Mouse (Mus musculus) limb, embryonic 10.5 days (tissue): ENCODE results near the gene Sept11. TPM values are rescaled to one million over a fixed set of nuclear protein-coding genes. Genes with fewer than 3 reads are reported as not detected.
A peak's percentile ranks its signal among the peaks of the same experiment; 100 is the strongest.

Source experiments
- DNase-seq: peaks from one replicate; pipeline ENCODE4 v3.0.0-alpha.2; 2017; ENCODE audit warnings: low spot score
- H3K27ac ChIP-seq: fragments of 300-500 bp; sonication (generic); 2 replicates; pipeline ENCODE4 v1.5.1; 2016; ENCODE audit warnings: mild to moderate bottlenecking
- H3K27me3 ChIP-seq: fragments of 300-500 bp; sonication (generic); 2 replicates; pipeline ENCODE4 v1.6.1; 2016; ENCODE audit warnings: low read depth, mild to moderate bottlenecking; ENCODE audit not compliant: poor library complexity, severe bottlenecking
- H3K36me3 ChIP-seq: fragments of 300-500 bp; sonication (generic); 2 replicates; pipeline ENCODE4 v1.6.1; 2016; ENCODE audit warnings: mild to moderate bottlenecking, moderate library complexity
- H3K4me1 ChIP-seq: fragments of 300-500 bp; sonication (generic); 2 replicates; pipeline ENCODE4 v1.6.1; 2016
- H3K4me3 ChIP-seq: fragments of 300-500 bp; sonication (generic); 2 replicates; pipeline ENCODE4 v1.5.1; 2016; ENCODE audit warnings: mild to moderate bottlenecking, moderate library complexity
- H3K9me3 ChIP-seq: fragments of 300-500 bp; sonication (generic); replicated peaks from 2 replicates; pipeline ENCODE4 v1.6.1; 2016; ENCODE audit warnings: mild to moderate bottlenecking
- WGBS: fragments of 180-500 bp; shearing (Covaris S2); methylation state at CpG from one replicate; pipeline ENCODE4 v1.1.7; 2016; 5-methylcytosine and 5-hydroxymethylcytosine counted together
- polyA plus RNA-seq: library from polyadenylated mRNA; unstranded; fragments of >200 nt; fragmentation: Nextera tagmentation; extraction: Ambion mirVana; gene quantifications from 2 replicates; pipeline ENCODE4 v1.2.1, GENCODE M21; 2016

Gene Sept11
- polyA plus RNA-seq, 1 experiment from 2014 or later = 340 TPM

DNA sequence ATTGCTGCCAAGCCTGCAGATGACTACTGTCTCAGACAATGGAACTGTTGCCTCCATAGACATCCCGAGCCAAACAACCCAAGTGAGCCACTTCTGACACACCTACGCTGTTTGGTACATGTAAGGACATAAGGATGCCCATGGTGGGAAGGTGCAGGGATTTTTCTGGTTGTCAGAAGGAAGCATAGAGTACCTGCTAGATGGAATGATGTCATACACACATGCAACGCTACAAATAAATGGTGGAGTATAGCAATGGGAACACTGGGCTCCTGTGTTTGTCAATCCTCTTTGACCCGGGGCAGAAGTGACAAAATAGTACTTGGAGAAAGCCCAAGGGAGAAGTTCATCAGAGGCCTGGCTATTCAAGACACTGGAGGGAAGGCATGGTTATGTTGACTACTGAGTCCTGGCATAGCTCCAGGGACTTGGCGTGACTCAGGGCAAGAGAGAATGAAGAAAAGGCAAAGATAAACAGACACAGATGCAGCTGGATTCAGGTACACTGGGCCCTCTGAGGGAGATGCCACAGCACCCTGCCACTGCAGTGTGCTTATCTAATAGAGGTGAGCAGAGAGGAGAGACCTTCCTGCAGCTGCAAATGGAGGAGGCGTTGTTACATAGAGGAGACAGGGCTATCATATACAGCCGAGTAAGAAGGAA is 15.4 kb upstream of the Sept11 start:
- no peak for DNase-seq
- Histone ChIP-seq H3K36me3 (no peaks in the 10 kb centered on the region), H3K4me3 (no peak overlapping the region), H3K4me1 (peaks cover 5% of the 10 kb centered on the region), H3K27ac (no peak overlapping the region), H3K27me3 (no peaks in the 10 kb centered on the region), H3K9me3 (no peaks in the 10 kb centered on the region)
- WGBS = 90% methylated on average over 7 of the region's 7 CpGs

DNA sequence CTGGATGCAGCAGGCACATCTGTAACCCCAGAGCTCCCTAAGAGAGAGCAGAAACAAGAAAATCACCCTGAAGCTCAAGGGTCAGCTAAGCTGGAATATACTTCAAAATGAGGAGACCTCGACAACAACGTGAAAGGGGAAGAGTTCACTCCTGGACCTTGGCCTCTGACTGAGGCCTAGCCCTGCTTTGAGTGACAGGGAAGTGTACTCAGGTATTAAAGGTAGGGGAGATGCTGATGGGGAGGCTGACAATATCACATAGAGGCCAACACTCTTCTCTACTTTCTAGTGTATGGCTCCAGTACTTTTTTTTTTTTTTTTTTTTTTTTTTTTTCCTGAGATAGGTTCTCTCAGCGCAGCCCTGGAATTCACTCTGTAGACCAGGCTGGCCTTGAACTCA is 13.6 kb upstream of the Sept11 start:
- Histone ChIP-seq H3K9me3 (no peaks in the 10 kb centered on the region), H3K27ac (no peak overlapping the region), H3K4me3 (no peak overlapping the region), H3K36me3 (no peaks in the 10 kb centered on the region), H3K4me1 (peaks cover 5% of the 10 kb centered on the region), H3K27me3 (no peaks in the 10 kb centered on the region)
- DNase-seq = no peak
- WGBS = 87% methylated on average over 3 of the region's 3 CpGs

DNA sequence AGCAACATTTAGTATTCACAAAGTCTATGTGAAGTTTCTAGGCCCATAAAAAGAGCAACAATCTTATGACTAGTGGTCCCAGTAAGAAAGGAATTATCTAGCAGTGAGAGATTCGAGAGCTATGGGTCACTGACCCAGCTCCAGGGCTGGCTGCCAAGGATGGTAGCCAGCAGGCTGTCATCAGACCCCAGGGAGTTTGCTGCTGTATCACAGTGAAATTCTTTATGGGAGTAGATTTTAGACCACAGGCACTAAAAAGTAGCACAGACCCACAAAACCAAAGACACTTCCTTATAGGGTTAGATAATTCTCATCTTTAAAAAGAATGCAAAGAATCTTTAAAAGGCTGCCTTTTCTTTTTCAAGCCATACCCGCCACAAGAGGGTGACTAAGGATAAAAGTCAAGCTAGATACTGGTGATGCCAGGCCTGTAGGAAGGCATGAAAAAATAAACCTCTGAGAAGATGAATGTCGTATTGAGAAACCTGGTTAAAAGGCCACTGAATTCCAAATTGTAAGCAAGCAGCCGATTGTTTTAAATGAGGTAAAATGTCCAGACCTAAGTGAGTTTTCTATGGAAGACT is 8.1 kb upstream of the Sept11 start:
- no peak for DNase-seq
- Histone ChIP-seq H3K4me1 (peaks cover 3% of the 10 kb centered on the region), H3K27me3 (no peaks in the 10 kb centered on the region), H3K9me3 (no peaks in the 10 kb centered on the region), H3K4me3 (no peak overlapping the region), H3K36me3 (no peaks in the 10 kb centered on the region), H3K27ac (no peak overlapping the region)
- WGBS = 77% methylated on average over 4 of the region's 4 CpGs

DNA sequence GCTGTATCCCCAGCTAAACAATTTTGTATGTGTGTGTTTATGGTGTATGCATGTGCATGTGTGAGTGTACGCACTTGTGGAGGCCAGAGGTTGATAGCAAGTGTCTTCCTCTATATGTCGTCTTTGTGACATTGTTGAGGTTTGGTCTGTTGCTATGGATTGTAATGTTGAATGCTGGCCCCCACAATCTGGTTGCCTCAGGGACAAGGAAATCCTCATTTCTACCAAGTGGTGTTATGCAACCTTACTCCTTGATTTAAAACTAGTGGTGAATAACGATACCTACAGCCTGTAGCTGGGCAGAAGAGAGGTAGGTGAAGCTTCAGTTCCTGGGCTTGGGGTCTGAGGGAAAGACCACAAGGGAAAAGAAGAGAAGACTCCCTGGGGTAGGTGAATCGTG is 7.3 kb upstream of the Sept11 start:
- Histone ChIP-seq H3K27me3 (no peaks in the 10 kb centered on the region), H3K9me3 (no peaks in the 10 kb centered on the region), H3K36me3 (no peaks in the 10 kb centered on the region), H3K4me3 (no peak overlapping the region), H3K4me1 (peaks cover under 1% of the 10 kb centered on the region; the same call in 1 of the 2 replicates), H3K27ac (no peak overlapping the region)
- 87% methylated on average over 4 of the region's 4 CpGs for WGBS
- no peak for DNase-seq

DNA sequence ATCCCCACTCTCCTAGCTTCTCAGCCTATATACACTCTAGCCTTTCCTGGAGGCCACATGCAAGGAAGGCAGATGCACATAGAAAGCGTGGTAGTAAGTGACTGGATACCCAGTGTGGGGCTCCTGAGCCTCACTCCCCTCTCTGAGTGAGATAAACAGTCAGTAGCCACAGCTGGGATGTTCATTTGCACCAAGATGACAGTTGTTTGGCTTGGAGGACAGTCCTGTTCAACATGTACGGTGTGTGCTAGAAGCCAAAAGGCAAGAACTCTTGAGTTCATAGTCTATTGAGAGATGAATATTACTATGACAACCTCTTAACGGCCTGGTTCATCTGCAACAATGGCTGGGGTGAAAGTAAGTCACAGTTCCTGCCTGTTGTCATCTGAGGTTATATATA is 2.0 kb upstream of the Sept11 start:
- Histone ChIP-seq H3K4me3 (peak overlapping the region; percentile 97; the same call in 1 of the 2 replicates), H3K27ac (no peak overlapping the region), H3K4me1 (peaks cover 37% of the 10 kb centered on the region), H3K36me3 (no peaks in the 10 kb centered on the region), H3K27me3 (no peaks in the 10 kb centered on the region), H3K9me3 (no peaks in the 10 kb centered on the region)
- DNase-seq = no peak
- 83% methylated on average over 3 of the region's 3 CpGs for WGBS

DNA sequence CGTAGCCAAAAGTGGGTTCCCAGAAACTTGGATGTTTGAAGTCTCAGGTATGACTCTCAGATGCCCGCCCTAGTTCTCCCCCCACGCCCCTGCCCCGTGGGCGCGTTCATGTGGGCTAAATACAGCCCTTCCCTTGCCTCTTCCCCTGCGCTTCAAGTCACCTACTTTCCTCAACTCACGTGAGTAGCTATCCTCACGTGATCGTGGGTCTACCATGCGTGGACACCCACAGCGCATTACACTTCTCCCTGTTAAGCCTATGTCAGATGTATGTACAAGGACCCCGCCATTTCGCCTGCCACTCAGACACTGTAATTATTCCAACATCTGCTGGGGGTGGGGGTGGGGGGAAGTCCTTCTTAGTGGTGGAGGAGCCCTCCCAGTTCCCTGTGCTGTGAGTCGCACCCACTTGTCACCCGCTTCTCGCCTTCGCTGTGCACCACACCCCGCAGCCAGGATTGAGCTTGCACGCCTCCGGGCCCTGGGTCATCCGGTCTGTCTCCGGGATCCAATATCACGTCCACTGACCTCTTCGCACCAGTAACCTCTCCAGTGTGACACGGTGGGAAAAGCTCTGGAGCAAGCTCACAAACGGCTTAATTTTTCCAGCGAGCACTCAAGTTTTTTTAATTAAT is 973 bp upstream of the Sept11 start:
- peak overlapping the region; percentile 99 for H3K27ac ChIP-seq
- peak overlapping the region; percentile 97 for H3K4me3 ChIP-seq
- DNase-seq = peak; percentile 65
- WGBS = 6% methylated on average over 28 of the region's 28 CpGs
- peaks cover 47% of the 10 kb centered on the region for H3K4me1 ChIP-seq
- H3K36me3 ChIP-seq = no peaks in the 10 kb centered on the region
- no peaks in the 10 kb centered on the region for H3K27me3 ChIP-seq
- no peaks in the 10 kb centered on the region for H3K9me3 ChIP-seq

DNA sequence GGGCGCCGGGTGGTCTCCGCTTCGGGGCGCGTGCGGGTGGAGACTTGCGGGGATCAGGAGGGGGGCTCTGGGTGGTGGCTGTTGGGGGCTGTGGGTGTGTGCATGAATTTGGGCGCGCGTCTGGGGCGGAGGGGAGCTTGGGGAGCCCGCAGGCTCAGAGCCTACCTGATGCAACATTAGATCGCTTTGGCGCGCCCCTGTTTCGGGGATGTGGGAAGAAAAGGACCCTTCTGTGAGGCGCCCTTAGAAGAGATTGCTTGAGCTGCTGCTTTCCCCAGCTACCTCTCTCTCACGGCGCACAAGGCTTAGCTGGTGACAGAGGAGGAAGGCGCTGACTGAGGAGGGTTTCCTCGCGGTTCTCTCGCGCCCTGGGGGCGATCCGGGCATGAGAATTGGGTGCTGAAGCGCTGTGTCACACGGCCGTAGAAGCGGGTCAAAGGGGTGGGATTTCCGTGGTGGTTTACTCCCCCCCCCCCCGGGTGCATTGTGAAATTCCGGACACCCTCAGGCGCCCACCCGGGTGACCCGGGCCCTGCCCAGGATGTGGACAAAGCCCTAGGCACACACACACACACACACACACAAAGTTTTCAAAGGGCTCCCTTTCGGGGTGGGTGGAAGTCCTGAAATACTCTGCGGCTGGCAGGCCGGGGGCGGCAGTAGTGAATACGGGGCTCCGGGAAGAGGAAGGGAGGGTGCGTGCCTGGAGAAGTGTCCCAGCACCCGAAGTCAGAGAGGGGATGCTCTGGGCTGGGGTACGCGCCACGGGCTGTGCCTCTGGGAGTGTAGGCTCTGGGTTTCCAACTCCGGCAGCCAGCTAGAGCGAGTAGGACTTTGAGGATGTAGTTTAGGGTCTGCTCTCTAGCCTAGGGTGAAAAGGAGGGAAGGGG is 646 bp downstream of the Sept11 start:
- Histone ChIP-seq H3K27me3 (no peaks in the 10 kb centered on the region), H3K4me3 (peak overlapping the region; percentile 97), H3K9me3 (no peaks in the 10 kb centered on the region), H3K36me3 (peaks cover 13% of the 10 kb centered on the region), H3K27ac (peak overlapping the region; percentile 99), H3K4me1 (peaks cover 63% of the 10 kb centered on the region)
- peak; percentile 72 for DNase-seq
- under 1% methylated on average over 50 of the region's 50 CpGs for WGBS

DNA sequence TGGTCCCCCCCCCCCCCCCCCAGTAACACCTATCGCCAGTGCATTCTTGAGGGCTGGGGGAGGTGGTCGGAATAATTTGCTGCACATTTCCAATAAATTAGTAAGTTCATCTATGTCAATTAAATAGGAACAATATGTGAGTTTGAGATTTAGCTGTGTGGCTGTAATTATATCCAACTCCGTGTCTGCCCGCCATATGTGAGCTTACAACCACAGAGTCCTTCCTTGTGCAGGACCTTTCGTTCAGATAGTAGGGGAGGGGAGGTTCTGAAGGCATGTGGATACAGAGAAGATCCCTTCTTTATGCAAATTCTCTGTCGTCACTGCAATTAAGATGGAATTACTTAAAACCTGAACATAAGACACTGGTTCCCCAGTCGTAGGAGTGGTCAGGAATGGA is 2.1 kb downstream of the Sept11 start:
- peak; percentile 53 for DNase-seq
- Histone ChIP-seq H3K4me3 (peak overlapping the region; percentile 97), H3K9me3 (no peaks in the 10 kb centered on the region), H3K27me3 (no peaks in the 10 kb centered on the region), H3K27ac (peak overlapping the region; percentile 99), H3K36me3 (peaks cover 26% of the 10 kb centered on the region), H3K4me1 (peaks cover 71% of the 10 kb centered on the region)
- 20% methylated on average over 7 of the region's 7 CpGs for WGBS

DNA sequence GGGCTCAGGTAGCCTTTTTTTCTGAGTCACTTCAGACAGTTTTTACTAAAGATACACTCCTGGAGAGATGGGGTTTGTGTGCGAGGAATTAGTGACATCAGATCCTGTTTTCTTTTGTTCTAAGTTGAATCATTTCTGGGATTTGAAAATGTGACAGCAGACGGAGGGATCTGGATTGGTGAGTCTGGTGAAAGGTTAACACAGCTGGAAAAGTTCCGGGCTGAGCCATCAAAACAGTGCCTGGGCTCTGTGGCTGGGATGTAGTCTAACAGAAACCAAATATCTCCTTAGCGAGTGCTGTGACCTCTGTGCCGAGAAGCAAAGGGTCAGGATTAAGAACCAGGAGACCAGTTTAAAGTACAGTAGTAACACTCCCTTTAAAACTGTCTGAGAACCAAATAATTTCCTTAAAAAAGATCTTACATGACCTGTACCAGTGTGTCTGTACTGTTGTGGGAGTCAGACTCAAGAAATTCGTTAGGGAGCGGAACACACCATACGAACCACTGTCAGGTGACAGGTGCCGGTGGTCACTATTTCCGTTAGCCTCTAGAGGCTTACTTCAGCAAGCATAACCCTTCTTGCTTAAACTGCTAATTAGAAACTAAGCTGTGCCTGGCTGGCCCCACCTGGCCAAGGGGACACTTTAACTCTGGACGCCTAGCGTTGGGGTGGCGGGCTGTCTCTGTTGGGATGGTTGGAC is 4.1 kb downstream of the Sept11 start:
- Histone ChIP-seq H3K4me3 (0 out of 2 replicates have a peak overlapping the region, but pooled peaks have one; percentile 1), H3K27ac (no peak overlapping the region), H3K36me3 (peaks cover 46% of the 10 kb centered on the region), H3K9me3 (no peaks in the 10 kb centered on the region), H3K27me3 (no peaks in the 10 kb centered on the region), H3K4me1 (peaks cover 71% of the 10 kb centered on the region)
- DNase-seq = no peak
- 69% methylated on average over 13 of the region's 13 CpGs for WGBS

DNA sequence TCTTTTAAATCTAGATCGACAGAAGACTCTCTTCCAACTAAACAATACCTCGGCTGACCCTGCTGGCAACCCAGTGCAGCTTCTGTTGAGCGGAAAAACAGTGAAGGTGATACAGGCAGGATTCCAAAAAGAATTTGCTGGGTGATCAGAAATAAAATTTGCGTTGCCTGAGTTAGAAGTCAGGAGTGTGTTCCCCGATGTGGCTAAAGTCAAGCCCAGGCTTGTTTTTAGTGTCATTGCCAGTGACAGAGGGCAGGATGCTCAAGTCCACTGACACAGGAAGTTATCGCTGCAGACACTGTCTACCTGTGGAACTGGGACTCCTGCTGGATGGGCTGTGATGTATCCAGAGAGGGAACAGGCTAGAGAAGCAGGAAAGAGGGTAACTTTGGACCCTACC is 5.0 kb downstream of the Sept11 start:
- Histone ChIP-seq H3K4me3 (no peak overlapping the region), H3K4me1 (peaks cover 66% of the 10 kb centered on the region), H3K36me3 (peaks cover 55% of the 10 kb centered on the region), H3K9me3 (no peaks in the 10 kb centered on the region), H3K27ac (no peak overlapping the region), H3K27me3 (no peaks in the 10 kb centered on the region)
- 82% methylated on average over 6 of the region's 6 CpGs for WGBS
- DNase-seq = no peak

DNA sequence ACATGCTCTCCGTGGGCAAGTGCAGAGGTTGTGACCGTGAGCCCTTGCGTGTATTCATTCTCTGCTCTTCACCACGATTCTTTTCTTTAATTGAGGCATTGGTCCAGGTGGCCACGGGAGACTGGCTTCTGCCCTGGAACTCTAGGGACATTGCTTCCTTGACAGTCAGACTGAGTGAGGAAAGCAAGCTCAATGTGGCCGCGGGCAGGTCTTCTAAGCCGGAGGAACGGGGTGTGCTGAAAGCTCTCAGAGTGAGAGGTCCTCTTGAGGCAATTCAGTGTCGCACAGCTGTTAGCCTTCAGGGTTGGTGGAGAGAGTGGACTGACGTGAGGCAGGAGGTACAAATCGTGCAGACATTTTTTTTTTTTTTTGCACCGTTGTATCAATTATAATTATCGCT is 5.6 kb downstream of the Sept11 start:
- peaks cover 60% of the 10 kb centered on the region for H3K36me3 ChIP-seq
- WGBS = 86% methylated on average over 14 of the region's 14 CpGs
- no peak overlapping the region for H3K4me3 ChIP-seq

DNA sequence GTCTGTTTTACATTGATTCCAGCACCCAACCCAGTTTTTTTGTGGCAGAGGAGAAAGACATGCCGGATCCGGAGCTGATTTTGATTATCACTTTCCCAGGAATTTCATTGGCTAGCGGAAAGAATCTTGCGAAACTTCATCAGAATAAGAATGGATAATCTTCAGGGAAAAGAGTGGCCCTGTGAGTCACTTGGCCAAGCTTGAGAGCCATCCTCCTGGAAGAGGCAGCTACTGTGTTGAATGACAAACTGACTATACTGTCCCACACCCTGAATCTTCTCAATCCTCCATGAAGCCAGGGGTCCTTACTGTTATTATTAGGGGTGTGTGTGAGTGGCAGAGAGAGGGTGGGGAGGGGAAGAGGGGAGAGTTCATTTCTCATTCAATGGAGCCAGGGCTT is 7.7 kb downstream of the Sept11 start:
- 83% methylated on average over 4 of the region's 4 CpGs for WGBS
- H3K36me3 ChIP-seq = peaks cover 60% of the 10 kb centered on the region
- H3K4me1 ChIP-seq = peaks cover 53% of the 10 kb centered on the region
- no peak overlapping the region for H3K27ac ChIP-seq
- H3K27me3 ChIP-seq = no peaks in the 10 kb centered on the region
- DNase-seq = no peak
- H3K9me3 ChIP-seq = no peaks in the 10 kb centered on the region
- H3K4me3 ChIP-seq = no peak overlapping the region

More for the DNA sequence above, 5.6 kb downstream of the Sept11 start:
- peaks cover 66% of the 10 kb centered on the region for H3K4me1 ChIP-seq
- no peaks in the 10 kb centered on the region for H3K27me3 ChIP-seq
- no peak for DNase-seq
- no peak overlapping the region for H3K27ac ChIP-seq
- H3K9me3 ChIP-seq = no peaks in the 10 kb centered on the region
